Mouse (Mus musculus) liver, embryonic 15.5 days (tissue): ENCODE data around the gene Syt8. TPM values are rescaled to one million over a fixed set of nuclear protein-coding genes. Genes with fewer than 3 reads are reported as not detected.

Experiments
- ATAC-seq: fragments of 200-750 bp; cut with Nextera tagmentation; 2 replicates; pipeline ENCODE4 v1.8.0; 2017; ENCODE audit warnings: moderate number of reproducible peaks, mild to moderate bottlenecking, moderate library complexity; ENCODE audit not compliant: insufficient read depth
- H3K27ac ChIP-seq: fragments of 300-500 bp; sonication (generic); replicated peaks from 2 replicates; pipeline ENCODE4 v1.5.1; 2015; ENCODE audit warnings: mild to moderate bottlenecking, inconsistent platforms
- H3K27me3 ChIP-seq: fragments of 300-500 bp; sonication (generic); 2 replicates; pipeline ENCODE4 v1.6.1; 2015; ENCODE audit warnings: mild to moderate bottlenecking, inconsistent platforms
- H3K36me3 ChIP-seq: fragments of 300-500 bp; sonication (generic); replicated peaks from 2 replicates; pipeline ENCODE4 v1.6.1; 2015; ENCODE audit warnings: moderate library complexity, mild to moderate bottlenecking, inconsistent platforms
- H3K4me1 ChIP-seq: fragments of 300-500 bp; sonication (generic); replicated peaks from 2 replicates; pipeline ENCODE4 v1.6.1; 2015; ENCODE audit warnings: inconsistent platforms
- H3K4me2 ChIP-seq: fragments of 300-500 bp; sonication (generic); 2 replicates; pipeline ENCODE4 v1.6.1; 2015; ENCODE audit warnings: moderate library complexity, mild to moderate bottlenecking, inconsistent platforms
- H3K4me3 ChIP-seq: fragments of 300-500 bp; sonication (generic); replicated peaks from 2 replicates; pipeline ENCODE4 v1.5.1; 2015; ENCODE audit warnings: mild to moderate bottlenecking, inconsistent platforms
- H3K9ac ChIP-seq: fragments of 300-500 bp; sonication (generic); 2 replicates; pipeline ENCODE4 v1.6.1; 2015; ENCODE audit warnings: moderate library complexity, mild to moderate bottlenecking, inconsistent platforms
- H3K9me3 ChIP-seq: fragments of 300-500 bp; sonication (generic); replicated peaks from 2 replicates; pipeline ENCODE4 v1.6.1; 2016; ENCODE audit warnings: inconsistent platforms
- WGBS: fragments of 180-500 bp; shearing (Covaris S2); methylation state at CpG from one replicate; pipeline ENCODE4 v1.1.7; 2015; ENCODE audit warnings: mixed read lengths; ENCODE audit not compliant: insufficient replicate concordance; 5-methylcytosine and 5-hydroxymethylcytosine counted together
- polyA plus RNA-seq: library from polyadenylated mRNA; unstranded; fragments of >200 nt; fragmentation: Nextera tagmentation; extraction: Ambion mirVana; gene quantifications from 2 replicates; pipeline ENCODE4 v1.2.1, GENCODE M21; 2015

The Syt8 gene
- polyA plus RNA-seq, 1 experiment from 2014 or later, result 0.13 TPM

DNA sequence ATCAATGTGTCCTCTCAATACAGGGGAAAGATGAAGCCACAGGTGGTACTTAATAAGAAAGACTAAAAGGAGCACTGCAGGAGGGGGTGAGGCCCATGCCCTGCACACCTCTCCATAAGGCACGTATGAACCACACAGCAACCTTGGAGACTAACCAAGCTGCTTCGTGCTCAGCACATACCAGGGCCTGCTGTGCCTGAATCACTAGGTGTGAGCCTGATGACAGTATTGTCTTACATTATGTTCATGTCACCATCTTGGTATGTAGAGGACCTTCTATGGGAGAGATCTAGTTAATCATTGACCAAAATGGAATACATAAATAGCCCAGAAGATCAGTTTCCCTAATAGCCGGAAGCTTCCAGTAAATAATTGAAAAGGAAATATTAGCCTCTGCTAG, 25.0 kb upstream of the Syt8 start:
- no peak overlapping the region for H3K27ac ChIP-seq
- H3K27me3 ChIP-seq, result no peaks in the 10 kb centered on the region
- no peaks in the 10 kb centered on the region for H3K9me3 ChIP-seq
- no peak overlapping the region for H3K4me3 ChIP-seq
- 73% methylated on average over 3 of the region's 3 CpGs for WGBS
- no peak overlapping the region for H3K4me2 ChIP-seq
- H3K4me1 ChIP-seq, result peaks cover 21% of the 10 kb centered on the region
- ATAC-seq, result no peak
- H3K36me3 ChIP-seq, result no peaks in the 10 kb centered on the region
- H3K9ac ChIP-seq, result no peak overlapping the region

DNA sequence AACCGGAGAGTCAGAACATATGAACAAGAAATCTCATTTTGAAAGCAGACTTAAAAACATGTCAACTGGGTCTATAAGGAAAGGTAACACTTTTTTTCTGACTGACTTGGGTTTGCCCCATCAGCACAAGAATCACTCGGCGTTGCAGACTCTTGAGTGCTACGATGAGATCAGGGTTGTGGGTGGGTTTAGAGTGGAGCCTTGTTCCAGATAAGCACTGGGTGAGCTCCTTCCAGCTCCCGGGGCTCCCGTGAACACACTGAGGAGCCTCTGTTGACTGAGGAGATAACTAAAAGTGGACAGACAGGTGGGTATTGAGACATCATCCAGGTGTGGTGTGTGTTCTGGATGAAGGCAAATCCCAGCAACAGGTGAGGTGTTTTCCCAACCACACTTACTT, 21.4 kb upstream of the Syt8 start:
- Histone ChIP-seq H3K27ac (no peak overlapping the region), H3K4me2 (peak overlapping the region; percentile 13; the same call in 1 of the 2 replicates), H3K4me3 (no peak overlapping the region), H3K9ac (no peak overlapping the region), H3K9me3 (no peaks in the 10 kb centered on the region), H3K27me3 (no peaks in the 10 kb centered on the region), H3K36me3 (no peaks in the 10 kb centered on the region), H3K4me1 (peaks cover 21% of the 10 kb centered on the region)
- 35% methylated on average over 6 of the region's 6 CpGs for WGBS
- peak; percentile 78 for ATAC-seq

DNA sequence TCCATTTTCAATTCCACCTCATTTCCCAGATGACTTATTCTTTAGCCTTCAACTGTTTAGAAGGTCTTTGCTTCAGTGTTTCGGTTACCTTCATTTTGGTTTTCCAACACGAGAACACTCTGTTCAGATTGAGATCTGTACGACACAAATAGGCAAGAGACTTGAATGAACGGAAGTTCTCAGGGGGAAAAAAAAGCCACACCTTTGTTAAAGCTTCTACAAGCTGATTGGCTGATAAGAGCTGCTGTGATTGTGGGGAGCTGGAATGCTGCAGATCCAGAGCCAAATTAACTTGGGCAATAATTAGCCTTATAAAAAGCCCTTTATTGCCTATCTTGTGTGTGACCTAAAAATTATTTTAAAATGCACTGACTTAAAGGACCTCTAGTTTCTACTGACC, 19.3 kb upstream of the Syt8 start:
- Histone ChIP-seq H3K4me2 (no peak overlapping the region), H3K36me3 (no peaks in the 10 kb centered on the region), H3K4me1 (peaks cover 32% of the 10 kb centered on the region), H3K4me3 (no peak overlapping the region), H3K27me3 (no peaks in the 10 kb centered on the region), H3K27ac (no peak overlapping the region), H3K9me3 (no peaks in the 10 kb centered on the region), H3K9ac (no peak overlapping the region)
- ATAC-seq, result no peak
- 46% methylated on average over 4 of the region's 4 CpGs for WGBS

DNA sequence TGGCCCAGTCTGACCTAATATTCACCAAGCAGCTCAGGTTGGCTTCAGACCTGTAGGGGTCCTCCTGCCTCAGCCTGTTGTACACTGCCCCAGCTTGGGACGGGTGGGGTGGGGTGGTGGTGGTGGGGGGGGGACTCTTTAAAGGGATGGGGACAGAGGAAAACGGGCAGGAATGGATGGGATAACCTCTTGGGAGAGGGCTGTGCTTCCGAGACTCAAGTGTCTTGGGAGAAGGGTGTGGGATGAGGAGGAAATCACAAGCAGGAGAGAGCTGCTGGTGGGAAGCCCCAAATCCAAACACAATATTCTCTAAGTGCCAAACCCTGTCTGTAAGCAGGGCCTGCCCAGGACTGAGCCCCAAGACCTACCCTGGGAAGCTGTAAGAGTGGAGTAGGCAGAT, 18.4 kb upstream of the Syt8 start:
- Histone ChIP-seq H3K9me3 (no peaks in the 10 kb centered on the region), H3K4me3 (no peak overlapping the region), H3K36me3 (no peaks in the 10 kb centered on the region), H3K4me1 (peaks cover 41% of the 10 kb centered on the region), H3K27me3 (no peaks in the 10 kb centered on the region), H3K4me2 (no peak overlapping the region), H3K9ac (no peak overlapping the region), H3K27ac (no peak overlapping the region)
- WGBS, result 68% methylated on average over 3 of the region's 3 CpGs
- ATAC-seq, result no peak

DNA sequence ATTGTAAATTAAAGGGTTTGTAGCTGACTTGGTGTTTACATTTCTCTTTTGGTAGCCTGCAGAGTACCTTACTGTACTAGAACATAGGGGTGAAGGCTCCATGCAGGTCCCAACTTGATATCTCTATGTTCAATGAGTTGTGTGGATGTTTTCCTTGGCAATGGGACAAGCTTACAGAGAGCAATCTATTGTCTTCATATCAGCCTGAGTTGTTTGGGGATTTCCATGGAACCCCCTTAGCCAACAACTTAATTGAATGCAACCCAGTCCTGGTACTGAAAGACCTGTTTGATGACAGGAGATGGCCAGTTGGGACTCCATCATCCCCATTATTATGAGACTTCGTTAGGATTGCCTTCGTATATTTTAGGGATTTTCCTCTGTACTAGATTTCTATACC, 16.6 kb upstream of the Syt8 start:
- 92% methylated on average over 2 of the region's 2 CpGs for WGBS
- Histone ChIP-seq H3K9me3 (no peaks in the 10 kb centered on the region), H3K27ac (peak overlapping the region; percentile 19; the same call in 1 of the 2 replicates), H3K36me3 (no peaks in the 10 kb centered on the region), H3K4me2 (no peak overlapping the region), H3K4me3 (no peak overlapping the region), H3K9ac (no peak overlapping the region), H3K27me3 (no peaks in the 10 kb centered on the region), H3K4me1 (peaks cover 53% of the 10 kb centered on the region)
- ATAC-seq, result no peak

DNA sequence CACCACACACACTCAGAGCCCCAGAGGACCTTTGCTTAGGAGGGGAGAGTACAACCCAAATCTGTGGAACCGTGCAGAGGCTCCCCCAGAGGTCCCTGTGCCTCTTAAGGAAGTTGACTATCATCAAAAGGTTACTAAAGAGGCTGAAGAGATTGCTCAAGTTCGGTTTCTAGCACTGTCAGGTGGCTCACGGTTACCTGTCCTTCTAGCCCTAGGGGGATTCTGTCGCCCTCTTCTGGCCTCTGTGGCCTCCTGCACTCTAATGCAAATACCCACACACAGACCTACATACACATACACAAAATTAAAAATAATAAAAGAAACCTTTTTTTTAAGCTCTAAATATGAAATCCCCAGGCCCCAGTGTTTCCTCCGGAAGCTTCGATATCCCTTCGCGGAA, 16.0 kb upstream of the Syt8 start:
- Histone ChIP-seq H3K27me3 (no peaks in the 10 kb centered on the region), H3K4me2 (no peak overlapping the region), H3K9me3 (no peaks in the 10 kb centered on the region), H3K9ac (no peak overlapping the region), H3K4me1 (peaks cover 47% of the 10 kb centered on the region), H3K36me3 (no peaks in the 10 kb centered on the region), H3K27ac (peak overlapping the region; percentile 93; the same call in 1 of the 2 replicates), H3K4me3 (no peak overlapping the region)
- ATAC-seq, result no peak
- WGBS, result 87% methylated on average over 8 of the region's 8 CpGs

DNA sequence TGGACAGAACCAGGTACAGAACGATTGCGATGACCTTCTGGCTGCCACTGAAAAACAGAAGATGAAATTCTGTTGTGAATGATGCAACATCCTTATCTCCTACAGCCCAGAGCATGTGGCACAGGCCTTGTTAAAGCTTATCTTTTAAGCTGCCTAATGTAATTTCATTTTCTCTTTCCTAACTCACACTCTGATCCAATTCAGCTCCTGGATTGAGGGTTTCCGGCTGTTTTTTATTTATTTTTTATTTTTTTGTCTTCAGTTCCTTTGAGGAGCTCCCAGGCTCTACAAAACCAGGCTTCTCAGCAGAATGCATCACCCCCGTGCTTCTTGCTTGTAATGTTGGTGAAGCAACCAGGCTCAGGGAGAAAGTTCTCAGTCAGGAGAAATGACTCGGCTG, 14.8 kb upstream of the Syt8 start:
- WGBS, result 15% methylated on average over 5 of the region's 5 CpGs
- peak overlapping the region; percentile 29 for H3K4me3 ChIP-seq

DNA sequence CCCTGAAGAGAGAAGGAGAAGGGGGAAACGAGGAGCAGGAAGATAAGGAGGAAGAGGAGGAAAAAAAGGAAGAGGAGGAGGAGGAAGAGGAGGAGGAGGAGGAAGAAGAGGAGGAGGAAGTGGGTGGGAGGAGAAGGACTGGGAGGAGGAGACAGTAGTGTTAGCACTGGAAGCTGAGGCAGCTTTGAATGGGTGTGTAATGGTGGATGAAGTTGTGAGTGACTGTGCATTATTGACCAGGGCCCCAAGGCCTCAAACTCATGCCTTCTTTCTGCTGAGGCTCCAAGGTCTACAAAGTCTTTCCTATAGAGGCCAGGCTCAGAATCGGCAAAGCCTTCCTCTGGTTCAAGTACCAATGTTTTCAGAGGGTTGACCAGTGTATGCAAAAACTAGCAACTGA, 12.8 kb upstream of the Syt8 start:
- peak; percentile 67 for ATAC-seq
- peaks cover 44% of the 10 kb centered on the region for H3K4me1 ChIP-seq
- peak overlapping the region; percentile 93 for H3K27ac ChIP-seq
- H3K4me3 ChIP-seq, result no peak overlapping the region
- H3K9ac ChIP-seq, result no peak overlapping the region
- H3K9me3 ChIP-seq, result no peaks in the 10 kb centered on the region
- H3K27me3 ChIP-seq, result peaks cover under 1% of the 10 kb centered on the region; the same call in 1 of the 2 replicates
- H3K4me2 ChIP-seq, result no peak overlapping the region
- WGBS, result 51% methylated on average over 2 of the region's 2 CpGs
- no peaks in the 10 kb centered on the region for H3K36me3 ChIP-seq

More for the DNA sequence above, 14.8 kb upstream of the Syt8 start:
- Histone ChIP-seq H3K4me2 (peak overlapping the region; percentile 61), H3K27me3 (no peaks in the 10 kb centered on the region), H3K36me3 (no peaks in the 10 kb centered on the region), H3K9me3 (no peaks in the 10 kb centered on the region), H3K9ac (peak overlapping the region; percentile 57), H3K4me1 (peaks cover 44% of the 10 kb centered on the region), H3K27ac (peak overlapping the region; percentile 93)
- ATAC-seq, result peak; percentile 85

DNA sequence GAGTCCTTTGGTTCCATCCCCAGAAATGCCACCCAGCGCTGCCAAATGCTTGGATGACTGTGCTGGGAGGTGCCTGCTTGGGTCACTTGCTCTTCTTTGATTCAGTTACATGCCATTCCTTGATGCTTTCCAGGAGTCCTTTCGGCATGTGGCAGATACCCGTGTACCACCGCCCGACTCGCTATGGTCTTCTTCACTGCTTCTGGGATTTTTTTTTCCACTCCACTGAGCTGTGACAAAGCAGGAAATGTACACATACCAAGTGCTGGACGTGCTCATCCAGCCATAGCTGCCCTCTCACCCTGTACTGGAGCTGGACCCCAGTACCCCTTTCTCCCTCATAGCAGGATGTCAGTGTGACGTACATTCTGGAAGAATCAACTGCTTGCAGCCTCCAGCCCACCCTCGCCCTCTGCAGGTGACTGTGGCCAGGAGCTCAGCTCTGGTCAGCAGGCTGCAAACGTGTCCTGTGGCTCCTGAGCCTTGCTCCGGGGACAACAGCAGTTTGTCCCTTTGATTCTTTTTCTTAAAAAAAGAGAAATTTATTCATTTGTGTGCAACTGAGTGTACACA, 8.9 kb upstream of the Syt8 start:
- Histone ChIP-seq H3K36me3 (no peaks in the 10 kb centered on the region), H3K27ac (no peak overlapping the region), H3K4me3 (no peak overlapping the region), H3K9ac (no peak overlapping the region), H3K9me3 (no peaks in the 10 kb centered on the region), H3K4me2 (no peak overlapping the region), H3K4me1 (peaks cover 23% of the 10 kb centered on the region), H3K27me3 (peaks cover 39% of the 10 kb centered on the region; the same call in 1 of the 2 replicates)
- ATAC-seq, result no peak
- WGBS, result 64% methylated on average over 11 of the region's 11 CpGs

DNA sequence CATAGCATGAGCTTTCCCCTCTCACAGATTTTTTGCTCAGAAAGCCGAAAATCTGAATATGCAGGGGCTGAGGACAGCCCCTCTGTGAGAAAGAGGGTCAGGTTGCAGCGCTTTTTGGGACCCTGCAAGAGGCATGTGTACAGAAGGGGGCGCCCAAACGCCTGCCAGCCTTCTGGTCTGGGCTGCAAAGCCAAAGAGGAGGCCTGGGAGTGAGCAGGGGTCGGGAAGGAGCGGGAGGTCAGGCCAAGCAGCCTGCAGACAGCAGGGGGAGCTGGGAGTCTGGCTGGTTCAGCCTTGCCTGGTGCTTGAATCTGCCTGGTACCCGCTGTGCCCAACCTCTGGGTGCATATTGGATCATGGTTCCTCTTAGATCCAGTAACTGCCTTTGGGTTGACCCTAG, 6.4 kb upstream of the Syt8 start:
- 14% methylated on average over 7 of the region's 7 CpGs for WGBS
- Histone ChIP-seq H3K36me3 (no peaks in the 10 kb centered on the region), H3K9ac (no peak overlapping the region), H3K27ac (no peak overlapping the region), H3K9me3 (no peaks in the 10 kb centered on the region), H3K4me3 (no peak overlapping the region), H3K27me3 (peaks cover 59% of the 10 kb centered on the region; the same call in 1 of the 2 replicates), H3K4me1 (no peaks in the 10 kb centered on the region), H3K4me2 (no peak overlapping the region)
- ATAC-seq, result no peak

DNA sequence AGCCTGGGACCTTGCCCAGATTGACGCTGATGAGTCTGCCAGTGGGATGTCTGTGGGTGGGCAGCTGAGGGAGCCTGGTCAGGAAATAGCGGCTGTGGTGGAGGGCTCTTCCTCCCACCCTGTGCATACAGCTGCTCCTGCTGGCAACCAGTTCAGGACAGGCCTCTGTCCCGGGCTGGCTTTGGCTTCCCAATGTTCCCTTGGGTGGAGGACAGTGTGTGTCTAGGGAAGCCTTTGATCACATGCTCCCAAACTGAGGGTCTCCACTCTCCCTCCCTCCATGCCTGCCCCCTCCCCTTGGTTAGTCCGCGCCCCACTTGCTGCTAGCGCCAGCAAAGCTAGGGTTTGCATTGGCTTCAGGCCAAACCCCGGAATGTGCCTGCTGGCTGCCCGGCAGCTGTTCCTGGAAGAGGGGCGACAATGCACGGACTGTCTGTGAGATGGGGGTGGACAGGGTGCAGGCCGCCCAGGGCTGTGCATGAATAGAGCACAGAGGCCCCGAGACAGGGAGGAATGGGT, 4.4 kb upstream of the Syt8 start:
- Histone ChIP-seq H3K4me1 (peaks cover 7% of the 10 kb centered on the region), H3K27me3 (peaks cover 76% of the 10 kb centered on the region), H3K4me2 (no peak overlapping the region), H3K9ac (no peak overlapping the region), H3K9me3 (no peaks in the 10 kb centered on the region), H3K4me3 (no peak overlapping the region), H3K27ac (no peak overlapping the region), H3K36me3 (no peaks in the 10 kb centered on the region)
- WGBS, result 60% methylated on average over 12 of the region's 12 CpGs
- no peak for ATAC-seq

DNA sequence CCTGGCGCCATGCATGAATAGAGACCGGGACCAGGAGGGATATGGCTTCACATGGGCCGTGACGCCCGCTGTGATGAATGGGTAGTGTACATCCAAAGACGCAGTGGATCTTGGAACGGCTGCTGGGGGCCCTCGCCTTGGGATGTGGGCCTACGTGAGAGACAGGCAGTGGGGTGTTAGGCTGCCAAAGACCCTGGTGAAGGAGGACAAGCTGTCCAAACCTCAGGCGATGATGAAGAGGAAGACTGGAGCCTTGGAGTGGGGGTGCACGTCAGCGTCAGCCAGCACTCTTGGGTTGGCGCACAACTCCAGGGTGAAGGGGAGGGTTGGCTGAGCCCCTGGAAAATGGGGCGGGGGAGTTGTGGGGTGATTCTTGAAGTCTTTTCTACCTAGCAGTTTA, 3.5 kb upstream of the Syt8 start:
- no peaks in the 10 kb centered on the region for H3K9me3 ChIP-seq
- no peaks in the 10 kb centered on the region for H3K36me3 ChIP-seq
- H3K4me2 ChIP-seq, result no peak overlapping the region
- no peak for ATAC-seq
- H3K27ac ChIP-seq, result no peak overlapping the region
- WGBS, result 75% methylated on average over 14 of the region's 14 CpGs
- H3K4me1 ChIP-seq, result peaks cover 10% of the 10 kb centered on the region
- H3K27me3 ChIP-seq, result peaks cover 76% of the 10 kb centered on the region
- H3K9ac ChIP-seq, result no peak overlapping the region
- H3K4me3 ChIP-seq, result no peak overlapping the region
